Mouse (Mus musculus) 416B (cell line): Measurements from ENCODE around the gene Ccdc40.
"Not testable (repeated sequence)": the region's sequence is repeated elsewhere in the genome, so short reads cannot be mapped to it uniquely, and the experiment has no call there.

Source experiments
- DNase-seq: peaks from one replicate; pipeline ENCODE4 v3.0.0; 2011; ENCODE audit warnings: low read depth

Gene Ccdc40

DNA sequence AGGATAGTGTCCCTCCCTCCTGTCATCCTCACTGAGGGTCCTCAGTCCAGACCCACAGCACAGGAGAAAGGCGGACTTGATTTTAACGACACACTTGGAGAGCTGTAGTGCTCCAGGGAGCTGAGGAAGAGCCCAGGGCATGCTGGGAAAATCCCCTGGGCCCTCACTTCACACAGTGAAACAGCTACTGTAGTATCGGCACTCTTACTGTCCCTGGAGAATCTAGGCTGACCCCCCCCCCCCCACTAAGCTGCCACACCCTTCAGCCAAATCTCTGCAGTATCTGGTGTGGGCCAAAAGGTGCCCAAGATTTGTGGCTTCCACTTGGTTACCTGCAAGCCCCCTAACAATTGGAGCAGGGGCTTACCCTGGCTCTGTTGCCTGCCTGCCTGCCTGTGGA, 8.6 kb downstream of the Ccdc40 start:
- DNase-seq, result no peak

GRCm38 (mm10) chr11:119237568-119238304, 9.4 kb downstream of the Ccdc40 start:
- DNase-seq, result peak; percentile 71

DNA sequence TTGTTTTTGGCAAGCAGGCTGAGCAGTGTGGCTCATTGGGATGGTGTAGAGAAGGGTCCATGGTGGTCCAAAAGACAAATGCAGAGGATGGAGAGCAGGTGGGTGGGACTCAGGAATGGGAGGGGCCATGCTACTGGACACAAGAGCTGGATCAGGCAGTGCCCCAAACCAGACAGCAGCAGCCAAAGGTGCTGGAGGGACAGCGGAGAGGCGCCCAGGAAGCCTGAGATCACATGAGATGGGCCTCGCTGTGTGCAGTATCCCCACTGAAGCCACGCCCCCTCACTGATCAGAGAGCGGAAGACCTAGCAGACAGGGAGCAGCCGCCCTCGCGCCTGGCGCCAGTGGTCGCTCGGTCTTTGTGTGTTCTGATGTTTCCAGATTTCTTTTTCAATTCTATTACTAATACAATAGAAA, 9.9 kb downstream of the Ccdc40 start:
- peak; percentile 58 for DNase-seq

- DNase-seq, result no peak
Observed at GRCm38 (mm10) chr11:119239480-119239879, 11.1 kb downstream of the Ccdc40 start.

DNA sequence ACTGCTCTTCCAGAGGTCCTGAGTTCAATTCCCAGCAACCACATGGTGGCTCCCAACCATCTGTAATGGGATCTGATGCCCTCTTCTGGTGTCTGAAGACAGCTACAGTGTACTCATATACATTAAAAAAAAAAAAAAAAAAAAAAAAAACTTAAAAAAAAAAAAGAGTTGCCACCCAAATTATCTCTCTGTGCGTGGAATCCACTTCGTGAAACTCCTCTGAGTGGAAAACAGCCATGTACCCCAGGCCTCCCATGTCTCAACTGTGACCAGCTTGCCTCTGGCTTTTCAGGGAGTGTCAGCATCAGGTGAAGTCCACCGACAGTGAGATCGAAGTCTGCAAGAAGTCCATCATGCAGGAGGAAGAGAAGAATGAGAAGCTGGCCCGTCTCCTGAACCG, 17.2 kb downstream of the Ccdc40 start:
- DNase-seq, result not testable (repeated sequence)

DNA sequence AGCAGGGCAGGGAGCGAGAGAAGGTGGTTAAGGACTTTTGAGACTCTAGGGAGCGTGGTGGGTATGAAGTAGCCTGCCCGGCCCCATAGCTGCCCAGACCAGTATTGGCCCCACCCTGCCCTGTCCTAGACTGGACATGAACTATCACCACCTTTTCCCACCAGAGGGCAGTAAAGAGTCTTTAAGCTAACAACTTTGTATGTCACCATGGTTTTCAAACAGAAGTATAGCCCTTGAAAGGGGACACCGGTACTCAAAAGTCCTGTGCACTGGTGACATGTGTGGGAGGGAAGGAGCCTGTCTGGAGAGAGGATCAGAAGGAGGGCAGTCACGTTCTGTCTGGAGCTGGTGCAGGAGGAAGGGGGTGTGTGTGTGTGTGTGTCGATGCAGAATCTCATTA, 20.6 kb downstream of the Ccdc40 start:
- peak; percentile 86 for DNase-seq

GRCm38 (mm10) chr11:119250998-119251397, 22.6 kb downstream of the Ccdc40 start:
- no peak for DNase-seq

GRCm38 (mm10) chr11:119252854-119253541, 24.6 kb downstream of the Ccdc40 start:
- no peak for DNase-seq

DNA sequence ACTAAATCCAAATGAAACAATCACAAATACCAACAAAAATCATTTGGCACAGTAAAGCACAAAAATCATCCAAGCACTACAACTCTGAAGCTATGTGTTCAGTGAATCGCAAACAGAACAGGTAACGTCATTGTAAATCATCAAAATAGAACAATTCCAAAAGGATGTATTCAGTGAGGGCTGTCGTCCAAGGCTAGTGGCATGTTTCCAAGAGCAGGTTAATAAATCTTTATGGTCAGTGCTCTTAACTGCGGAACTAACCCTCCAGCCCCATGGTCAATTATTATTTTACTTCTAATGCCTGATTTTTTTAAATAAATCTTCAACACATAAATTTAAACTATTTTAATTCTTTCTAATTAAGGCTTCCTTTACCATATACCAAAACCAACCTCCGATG, 28.2 kb downstream of the Ccdc40 start:
- DNase-seq, result not testable (repeated sequence)

DNA sequence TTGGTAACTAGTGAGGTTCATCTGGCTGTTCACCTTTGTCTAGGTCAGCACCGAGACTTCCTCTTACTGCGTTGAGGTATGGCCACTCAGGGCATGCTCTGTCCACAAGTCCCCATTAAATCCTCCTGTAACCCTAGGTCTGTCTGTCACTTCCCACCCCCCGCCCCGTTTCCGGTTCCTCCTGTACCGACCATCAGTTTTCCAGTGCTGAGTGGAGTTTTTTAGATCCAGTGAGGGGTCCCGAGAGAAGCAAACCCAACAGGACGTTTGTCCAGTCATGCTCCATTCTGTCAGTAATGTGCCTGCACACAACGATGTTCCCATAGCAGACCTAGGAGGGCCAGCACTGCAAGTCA, 29.8 kb downstream of the Ccdc40 start:
- no peak for DNase-seq

GRCm38 (mm10) chr11:119258572-119259322, 30.4 kb downstream of the Ccdc40 start:
- DNase-seq, result peak; percentile 88

GRCm38 (mm10) chr11:119259977-119260376, 31.6 kb downstream of the Ccdc40 start:
- DNase-seq, result no peak

DNA sequence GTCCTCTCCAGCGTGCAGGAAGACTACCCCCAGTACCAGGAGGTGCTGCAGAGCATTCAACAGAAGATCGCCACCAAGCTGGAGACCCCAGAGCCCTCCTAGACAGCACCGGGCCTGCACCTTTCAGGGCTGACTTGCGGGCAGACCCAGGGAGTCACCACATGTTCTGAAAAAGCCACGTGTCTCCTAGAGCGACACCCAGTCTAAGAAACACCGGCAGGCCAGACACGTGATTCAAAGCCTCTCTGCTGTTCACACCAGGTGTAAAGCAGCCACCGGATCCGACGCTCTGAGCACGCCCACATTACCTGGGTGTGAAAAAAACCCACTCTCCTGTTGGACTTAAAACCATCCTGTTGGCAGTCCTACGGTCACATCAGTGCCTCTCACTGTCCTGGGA, 36.0 kb downstream of the Ccdc40 start:
- no peak for DNase-seq

- no peak for DNase-seq
Observed at GRCm38 (mm10) chr11:119265811-119266210, 37.4 kb downstream of the Ccdc40 start.

DNA sequence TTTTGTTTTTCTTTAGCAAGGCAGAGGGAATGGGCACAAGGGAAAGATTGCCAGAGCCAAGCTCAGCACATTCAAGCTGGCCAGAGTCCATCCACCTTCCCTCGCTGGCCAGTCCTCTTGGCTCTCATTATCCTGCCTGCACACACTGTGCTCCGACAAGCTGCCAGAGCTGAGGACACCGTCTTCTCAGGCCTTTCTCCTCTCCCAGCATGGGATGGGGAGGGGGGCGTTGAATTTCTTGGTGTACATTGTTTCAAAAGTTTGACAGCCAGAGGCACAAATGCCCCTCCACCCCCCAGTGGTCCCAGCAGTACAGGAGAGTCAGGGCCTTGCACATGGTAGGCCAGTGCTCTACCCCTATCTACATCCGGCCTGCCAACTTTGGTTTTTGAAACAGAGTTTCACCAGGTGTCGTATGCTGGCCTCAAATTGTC, 38.9 kb downstream of the Ccdc40 start:
- DNase-seq, result no peak

DNA sequence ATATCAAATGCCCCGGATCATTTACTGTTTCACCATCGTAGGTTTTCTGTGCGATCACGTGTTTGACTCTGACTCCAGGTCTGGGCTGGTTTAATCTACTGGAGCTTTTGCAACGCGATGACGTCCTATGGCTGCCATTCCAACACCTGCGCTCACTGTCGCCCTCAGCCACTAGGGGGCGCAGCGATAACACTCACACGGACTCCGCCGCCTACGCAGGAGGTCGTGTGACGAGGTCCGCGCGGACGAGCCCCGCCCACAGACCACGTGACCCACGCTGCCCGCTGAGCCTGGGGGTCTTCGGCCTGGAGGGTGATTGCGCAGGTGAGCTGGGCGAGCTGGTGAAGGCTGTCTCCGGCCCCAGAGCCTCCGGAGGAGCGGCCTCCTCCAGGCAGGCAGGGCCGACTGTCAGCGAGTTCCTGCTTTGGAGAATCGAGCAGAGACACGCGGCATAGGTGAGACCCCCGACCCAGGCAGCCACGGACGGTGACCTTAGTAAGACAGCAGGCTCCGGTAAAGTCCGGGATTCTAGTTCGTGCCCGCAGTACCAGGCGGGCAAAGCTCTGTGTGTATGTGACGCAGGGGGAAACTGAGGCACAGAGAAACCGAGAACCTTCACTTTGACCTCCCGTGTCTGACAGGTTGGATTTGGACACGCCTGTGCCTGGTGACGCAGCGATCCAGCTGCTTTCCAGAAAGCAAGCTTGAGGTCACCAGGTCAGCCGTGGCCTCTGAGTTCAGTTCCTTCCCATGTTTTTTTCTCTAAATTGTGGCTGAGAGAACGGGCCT, 39.6 kb downstream of the Ccdc40 start, which contains the start of gene Gaa:
Gaa (plus strand) TSS at position 120 of the 789 bp plus-strand sequence.
- peak; percentile 94 for DNase-seq

GRCm38 (mm10) chr11:119268557-119269195, 40.3 kb downstream of the Ccdc40 start:
- no peak for DNase-seq

GRCm38 (mm10) chr11:119272492-119272891, 44.1 kb downstream of the Ccdc40 start:
- DNase-seq, result not testable (repeated sequence)

DNA sequence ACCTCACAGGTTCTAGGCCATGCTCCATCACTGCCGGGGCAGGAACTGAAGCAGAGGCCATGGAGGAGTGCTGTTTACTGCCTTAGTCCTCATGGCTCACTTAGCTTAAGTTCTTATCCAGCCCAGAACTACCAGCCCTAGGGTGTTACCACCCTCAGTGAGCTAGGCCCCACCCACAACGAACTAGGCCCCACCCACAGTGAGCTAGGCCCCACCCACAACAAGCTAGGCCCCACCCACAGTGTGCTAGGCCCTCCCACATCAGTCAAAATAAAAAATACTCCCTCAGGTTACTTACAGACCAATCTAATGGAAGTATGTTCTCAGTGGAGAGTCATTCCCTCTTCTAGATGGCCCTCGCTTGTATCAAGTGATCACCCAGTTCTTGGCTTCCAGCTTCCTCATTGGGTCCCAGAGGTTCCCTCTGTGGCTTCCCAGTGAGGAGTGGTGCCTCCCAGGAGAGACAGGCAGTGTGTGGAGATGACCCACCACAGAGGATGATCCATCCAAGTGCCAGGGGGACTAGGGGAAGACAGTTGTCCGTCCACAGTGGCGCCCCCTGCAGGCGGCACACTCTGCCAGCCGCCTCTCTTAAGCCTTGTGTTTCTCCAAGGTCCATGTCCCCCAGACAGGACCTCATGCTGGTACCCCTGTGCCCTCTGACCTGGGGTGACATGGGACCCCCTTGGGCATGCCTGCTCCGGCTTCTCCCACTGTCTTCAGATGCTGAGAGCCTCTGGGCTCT, 45.0 kb downstream of the Ccdc40 start:
- no peak for DNase-seq

DNA sequence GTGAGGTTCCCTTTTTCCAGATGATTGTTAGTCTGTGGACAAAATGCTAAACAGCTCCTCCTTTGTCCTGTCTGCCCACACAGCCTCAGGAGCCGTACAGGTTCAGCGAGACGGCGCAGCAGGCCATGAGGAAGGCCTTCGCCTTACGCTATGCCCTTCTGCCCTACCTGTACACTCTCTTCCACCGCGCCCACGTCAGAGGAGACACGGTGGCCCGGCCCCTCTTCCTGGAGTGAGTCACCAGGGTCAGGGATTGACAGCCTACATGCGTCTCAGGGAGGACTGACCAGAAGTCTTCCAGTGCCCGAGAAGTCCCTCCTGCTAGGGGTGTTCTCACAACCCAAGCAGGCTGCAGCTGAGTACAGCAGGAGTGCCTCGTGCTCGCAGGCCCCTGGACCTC, 52.7 kb downstream of the Ccdc40 start:
- DNase-seq, result no peak
